Mouse (Mus musculus) lung, adult 2 months (tissue): ENCODE measurements around the gene Ttll11.

Source experiments
- CTCF ChIP-seq: fragments of 200-500 bp; IDR thresholded peaks from 2 replicates; pipeline ENCODE4 v1.5.1; 2011; ENCODE audit warnings: mild to moderate bottlenecking, low read length, control low read depth; ENCODE audit not compliant: insufficient read depth
- POLR2A ChIP-seq: fragments of 200-500 bp; IDR thresholded peaks from 2 replicates; pipeline ENCODE4 v1.6.1; 2011; ENCODE audit warnings: low read depth, mild to moderate bottlenecking, control low read depth, low read length, borderline replicate concordance; ENCODE audit errors: extremely low read depth

DNA sequence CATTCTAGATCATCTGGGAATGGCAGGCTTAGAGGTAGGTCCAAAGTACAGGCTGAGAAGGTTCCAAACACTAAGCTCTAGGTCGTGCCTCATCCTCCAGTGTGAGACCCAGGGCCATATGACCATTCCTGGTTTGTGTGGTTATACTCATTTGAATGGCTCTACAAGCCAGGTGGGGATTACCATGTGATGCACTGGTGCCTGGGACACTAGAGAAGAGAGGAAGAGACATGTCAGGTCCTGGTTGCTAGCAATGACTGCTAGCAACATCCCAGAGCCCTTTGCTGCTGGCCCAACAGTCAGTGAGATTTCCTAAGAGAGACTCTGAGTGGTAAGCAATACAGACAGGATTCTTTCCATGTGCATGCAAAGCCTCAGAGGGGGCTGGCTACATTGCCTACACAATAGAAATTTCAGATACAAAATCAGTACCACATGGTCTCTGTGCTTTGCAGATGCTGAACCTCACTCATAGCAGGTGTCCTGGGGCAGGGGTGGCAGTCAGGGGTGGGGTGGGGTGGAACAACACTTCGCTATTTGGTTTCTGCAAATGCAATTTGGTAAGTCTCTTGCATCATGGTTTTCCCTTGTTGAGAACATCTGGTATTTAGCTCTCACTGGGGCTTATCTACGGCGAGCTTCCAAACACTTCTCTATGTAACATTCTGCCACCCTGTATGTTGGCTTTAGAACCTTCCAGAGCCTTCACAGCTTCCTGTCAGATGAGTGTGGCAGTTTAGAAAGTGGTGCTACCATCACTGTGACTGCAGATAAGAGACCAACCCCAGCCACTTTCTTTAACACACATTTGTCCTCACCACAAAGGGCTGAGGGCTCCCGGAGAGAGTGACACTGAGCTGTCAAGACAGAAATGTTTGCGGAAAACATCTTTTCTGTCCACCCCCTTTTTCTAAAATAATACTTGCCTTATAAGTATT, 148.5 kb downstream of the Ttll11 start:
- no peak for TF ChIP-seq CTCF
- TF ChIP-seq POLR2A, result no peak
